Mouse (Mus musculus) kidney, embryonic 16.5 days (tissue): ENCODE measurements around the gene Pitpnm2. TPM values are rescaled to one million over a fixed set of nuclear protein-coding genes. Genes with fewer than 3 reads are reported as not detected.

Experiments used
- ATAC-seq: fragments of 200-750 bp; cut with Nextera tagmentation; 2 replicates; pipeline ENCODE4 v1.8.0; 2017; ENCODE audit warnings: moderate TSS enrichment; ENCODE audit not compliant: low FRiP score, low TSS enrichment
- H3K27ac ChIP-seq: fragments of 300-500 bp; sonication (generic); 2 replicates; pipeline ENCODE4 v1.5.1; 2014; ENCODE audit warnings: low read length
- H3K27me3 ChIP-seq: fragments of 300-500 bp; sonication (generic); 2 replicates; pipeline ENCODE4 v1.6.1; 2014; ENCODE audit warnings: low read length, control low read depth, mixed read lengths; ENCODE audit not compliant: insufficient read depth
- H3K36me3 ChIP-seq: fragments of 300-500 bp; sonication (generic); 2 replicates; pipeline ENCODE4 v1.6.1; 2014; ENCODE audit warnings: low read length, control low read depth, mixed read lengths; ENCODE audit not compliant: insufficient read depth
- H3K4me1 ChIP-seq: fragments of 300-500 bp; sonication (generic); 2 replicates; pipeline ENCODE4 v1.6.1; 2014; ENCODE audit warnings: low read length, control low read depth, mixed read lengths; ENCODE audit not compliant: insufficient read depth
- H3K4me2 ChIP-seq: fragments of 300-500 bp; sonication (generic); replicated peaks from 2 replicates; pipeline ENCODE4 v1.6.1; 2014; ENCODE audit warnings: low read depth, low read length
- H3K4me3 ChIP-seq: fragments of 300-500 bp; sonication (generic); 2 replicates; pipeline ENCODE4 v1.5.1; 2014; ENCODE audit warnings: mild to moderate bottlenecking, low read length
- H3K9ac ChIP-seq: fragments of 300-500 bp; sonication (generic); replicated peaks from 2 replicates; pipeline ENCODE4 v1.6.1; 2014; ENCODE audit warnings: low read length
- H3K9me3 ChIP-seq: fragments of 300-500 bp; sonication (generic); 2 replicates; pipeline ENCODE4 v1.6.1; 2016; ENCODE audit warnings: low read length, control low read depth
- WGBS: fragments of 180-500 bp; shearing (Covaris S2); extraction: QIAGEN DNeasy Blood & Tissue Kit; methylation state at CpG from one replicate; pipeline ENCODE4 v1.1.7; 2014; 5-methylcytosine and 5-hydroxymethylcytosine counted together
- polyA plus RNA-seq: library from polyadenylated mRNA; unstranded; fragments of >200 nt; fragmentation: Nextera tagmentation; extraction: Ambion mirVana; gene quantifications from 2 replicates; pipeline ENCODE4 v1.2.1, GENCODE M21; 2015

The Pitpnm2 gene
- polyA plus RNA-seq, 1 experiment from 2014 or later = 4.1 TPM

- H3K27me3 ChIP-seq = no peaks in the 10 kb centered on the region
- H3K4me2 ChIP-seq = no peak overlapping the region
- no peaks in the 10 kb centered on the region for H3K36me3 ChIP-seq
- no peak overlapping the region for H3K9ac ChIP-seq
- no peaks in the 10 kb centered on the region for H3K9me3 ChIP-seq
- peak; percentile 47; the same call in 1 of the 2 replicates for ATAC-seq
- 48% methylated on average over 4 of the region's 4 CpGs for WGBS
- H3K27ac ChIP-seq = peak overlapping the region; percentile 38; the same call in 1 of the 2 replicates
- H3K4me3 ChIP-seq = no peak overlapping the region
- peaks cover 54% of the 10 kb centered on the region for H3K4me1 ChIP-seq
Measured at GRCm38 (mm10) chr5:124236180-124236579, 13.4 kb downstream of the Pitpnm2 start.

DNA sequence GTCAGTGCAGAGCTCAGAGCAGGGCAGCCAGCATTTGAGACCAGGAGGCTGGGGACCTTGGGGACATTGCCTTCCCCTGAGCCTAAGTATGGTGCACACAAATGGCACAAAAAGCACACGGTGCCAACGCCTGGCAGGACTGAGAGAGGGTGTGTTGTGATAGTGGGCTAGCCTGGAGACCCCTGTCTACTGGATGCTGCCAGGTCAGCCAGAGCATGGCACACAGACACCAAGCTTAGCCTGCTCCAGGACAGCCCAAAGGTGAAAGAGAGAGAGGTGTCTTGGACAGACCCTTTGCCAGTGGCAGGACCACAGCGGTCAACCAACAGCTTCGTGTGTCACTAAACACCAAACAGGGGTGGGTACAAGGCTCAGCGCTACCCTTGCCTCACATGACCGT lies 14.8 kb downstream of the Pitpnm2 start:
- no peak overlapping the region for H3K4me3 ChIP-seq
- WGBS = 87% methylated on average over 6 of the region's 6 CpGs
- no peak overlapping the region for H3K27ac ChIP-seq
- H3K4me1 ChIP-seq = peaks cover 45% of the 10 kb centered on the region
- no peaks in the 10 kb centered on the region for H3K27me3 ChIP-seq
- no peak overlapping the region for H3K9ac ChIP-seq
- no peak overlapping the region for H3K4me2 ChIP-seq
- no peak for ATAC-seq
- no peaks in the 10 kb centered on the region for H3K9me3 ChIP-seq
- H3K36me3 ChIP-seq = no peaks in the 10 kb centered on the region

DNA sequence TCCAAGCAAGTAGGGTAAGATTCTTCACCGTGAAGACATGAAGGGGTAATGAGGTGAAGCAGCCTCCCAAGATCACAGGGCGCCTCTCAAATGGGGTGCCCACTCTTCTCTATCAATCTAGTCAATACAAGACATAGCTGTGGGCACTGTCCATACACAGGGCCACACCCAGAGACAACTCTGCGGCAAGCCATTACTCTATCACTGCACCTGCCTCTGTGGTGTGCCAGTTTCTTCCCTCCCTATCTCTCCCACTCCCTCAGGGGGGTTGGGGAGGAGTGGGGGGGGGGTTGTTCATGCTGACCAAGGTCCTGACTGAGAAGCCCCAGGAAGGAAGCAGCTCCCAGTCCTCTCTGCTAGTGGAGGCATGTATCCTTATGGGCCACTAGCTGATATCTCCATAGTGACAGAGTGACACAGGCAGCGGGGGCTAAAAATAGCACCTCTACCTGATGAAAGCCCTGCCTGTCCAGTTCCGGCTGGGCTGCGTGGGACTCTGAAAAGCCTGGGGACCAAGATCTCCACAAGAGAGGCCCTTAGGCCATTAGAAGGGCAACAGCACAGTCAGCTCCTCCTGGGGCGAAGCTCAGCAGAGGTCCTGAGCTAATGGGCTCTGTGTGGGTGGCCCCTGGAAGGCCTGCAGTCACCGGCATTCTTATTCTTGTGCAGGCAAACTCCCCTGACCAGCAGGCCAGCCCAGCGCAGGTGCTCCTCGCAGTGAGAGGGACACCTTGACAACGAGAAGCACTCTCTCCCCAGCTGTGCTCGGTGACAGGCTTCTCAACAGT lies 15.5 kb downstream of the Pitpnm2 start:
- no peak overlapping the region for H3K27ac ChIP-seq
- 37% methylated on average over 12 of the region's 12 CpGs for WGBS

GRCm38 (mm10) chr5:124233144-124233465 lies 16.5 kb downstream of the Pitpnm2 start:
- Histone ChIP-seq H3K4me2 (peak overlapping the region; percentile 17; the same call in 1 of the 2 replicates), H3K36me3 (no peaks in the 10 kb centered on the region), H3K4me1 (peaks cover 45% of the 10 kb centered on the region), H3K4me3 (no peak overlapping the region), H3K27ac (peak overlapping the region; percentile 53), H3K9me3 (no peaks in the 10 kb centered on the region), H3K27me3 (no peaks in the 10 kb centered on the region), H3K9ac (no peak overlapping the region)
- ATAC-seq = no peak
- 25% methylated on average over 8 of the region's 8 CpGs for WGBS

More for the DNA sequence above, 15.5 kb downstream of the Pitpnm2 start:
- Histone ChIP-seq H3K9me3 (no peaks in the 10 kb centered on the region), H3K4me1 (peaks cover 45% of the 10 kb centered on the region), H3K36me3 (no peaks in the 10 kb centered on the region), H3K9ac (no peak overlapping the region), H3K4me3 (no peak overlapping the region), H3K4me2 (no peak overlapping the region), H3K27me3 (no peaks in the 10 kb centered on the region)
- ATAC-seq = no peak

DNA sequence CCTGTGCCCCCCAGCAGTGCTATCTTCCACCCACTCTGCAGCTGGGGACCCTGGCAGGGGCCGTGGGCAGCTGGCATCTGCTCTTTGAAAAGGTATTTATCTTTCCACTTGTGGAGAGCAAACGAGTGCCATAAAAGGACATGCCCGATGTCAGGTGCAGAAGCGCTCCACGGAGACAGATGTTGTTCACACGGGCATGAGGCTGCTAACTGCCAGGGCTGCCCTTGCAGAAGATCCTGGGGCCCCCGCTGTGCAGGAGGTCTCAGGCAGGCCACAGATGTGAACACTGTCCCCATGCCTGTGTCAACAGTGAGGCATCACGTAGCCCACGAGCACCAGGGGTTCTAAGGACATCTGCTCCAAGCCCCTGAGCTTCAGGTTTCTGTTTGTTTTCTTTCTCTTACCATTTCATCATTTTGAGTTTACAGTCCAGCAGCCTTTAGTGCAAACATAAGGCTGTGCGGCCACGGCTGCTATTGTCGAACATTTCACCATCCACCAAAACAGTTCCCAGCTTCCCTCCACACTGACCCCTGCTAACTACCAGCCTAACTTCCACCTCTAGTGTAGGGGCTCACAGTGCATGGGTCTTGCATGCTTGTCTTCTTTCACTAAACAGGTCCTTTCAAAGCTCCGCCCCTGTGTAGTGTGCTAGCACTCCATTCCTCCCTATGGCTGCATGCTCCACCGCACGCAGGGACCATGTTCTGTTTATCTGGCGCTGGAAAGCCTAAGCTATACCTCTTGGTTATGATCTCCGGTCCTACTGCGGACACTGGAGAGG lies 17.0 kb downstream of the Pitpnm2 start:
- WGBS = 24% methylated on average over 18 of the region's 18 CpGs
- peak overlapping the region; percentile 53 for H3K27ac ChIP-seq

DNA sequence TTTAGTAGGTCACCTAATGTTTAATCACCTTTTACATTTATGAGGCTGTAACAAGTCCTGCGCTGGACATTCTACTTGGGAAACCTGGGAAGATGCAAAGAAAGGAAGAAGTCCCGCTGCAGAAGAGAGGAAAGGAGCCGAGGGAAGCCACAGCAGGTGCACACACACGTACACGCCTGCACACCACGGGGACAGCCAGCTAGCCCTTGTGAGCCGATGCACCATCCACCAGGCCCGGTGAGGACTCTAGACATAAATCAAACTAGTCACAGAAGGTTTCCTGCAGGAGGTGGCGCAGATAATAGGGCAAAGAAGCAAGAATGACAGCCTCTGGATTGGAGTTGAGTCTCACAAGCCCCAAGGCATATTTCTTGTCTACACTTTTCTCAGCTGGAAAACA lies 19.1 kb downstream of the Pitpnm2 start:
- ATAC-seq = no peak
- no peak overlapping the region for H3K4me2 ChIP-seq
- H3K27me3 ChIP-seq = no peaks in the 10 kb centered on the region
- 58% methylated on average over 9 of the region's 9 CpGs for WGBS
- H3K9me3 ChIP-seq = no peaks in the 10 kb centered on the region
- H3K4me3 ChIP-seq = no peak overlapping the region
- no peak overlapping the region for H3K27ac ChIP-seq
- H3K4me1 ChIP-seq = peaks cover 38% of the 10 kb centered on the region
- no peak overlapping the region for H3K9ac ChIP-seq
- H3K36me3 ChIP-seq = no peaks in the 10 kb centered on the region

More for the DNA sequence above, 17.0 kb downstream of the Pitpnm2 start:
- H3K4me2 ChIP-seq = peak overlapping the region; percentile 17; the same call in 1 of the 2 replicates
- ATAC-seq = peak; percentile 68
- no peaks in the 10 kb centered on the region for H3K9me3 ChIP-seq
- H3K4me1 ChIP-seq = peaks cover 45% of the 10 kb centered on the region
- no peak overlapping the region for H3K4me3 ChIP-seq
- H3K9ac ChIP-seq = no peak overlapping the region
- no peaks in the 10 kb centered on the region for H3K27me3 ChIP-seq
- H3K36me3 ChIP-seq = no peaks in the 10 kb centered on the region

GRCm38 (mm10) chr5:124227193-124227592 lies 22.4 kb downstream of the Pitpnm2 start:
- no peaks in the 10 kb centered on the region for H3K27me3 ChIP-seq
- H3K9me3 ChIP-seq = no peaks in the 10 kb centered on the region
- 59% methylated on average over 6 of the region's 6 CpGs for WGBS
- no peak overlapping the region for H3K4me3 ChIP-seq
- H3K36me3 ChIP-seq = no peaks in the 10 kb centered on the region
- no peak overlapping the region for H3K9ac ChIP-seq
- ATAC-seq = no peak
- H3K4me2 ChIP-seq = no peak overlapping the region
- no peak overlapping the region for H3K27ac ChIP-seq
- H3K4me1 ChIP-seq = peaks cover 10% of the 10 kb centered on the region

- Histone ChIP-seq H3K9me3 (no peaks in the 10 kb centered on the region), H3K4me1 (peaks cover 6% of the 10 kb centered on the region), H3K27ac (no peak overlapping the region), H3K4me3 (no peak overlapping the region), H3K36me3 (no peaks in the 10 kb centered on the region), H3K27me3 (no peaks in the 10 kb centered on the region), H3K9ac (no peak overlapping the region), H3K4me2 (no peak overlapping the region)
- no peak for ATAC-seq
- 82% methylated on average over 4 of the region's 4 CpGs for WGBS
Measured at GRCm38 (mm10) chr5:124226494-124226893, 23.1 kb downstream of the Pitpnm2 start.

- peaks cover 9% of the 10 kb centered on the region for H3K4me1 ChIP-seq
- H3K4me3 ChIP-seq = no peak overlapping the region
- no peak for ATAC-seq
- H3K9ac ChIP-seq = no peak overlapping the region
- no peak overlapping the region for H3K27ac ChIP-seq
- 92% methylated on average over 7 of the region's 7 CpGs for WGBS
- H3K27me3 ChIP-seq = no peaks in the 10 kb centered on the region
- no peak overlapping the region for H3K4me2 ChIP-seq
- H3K9me3 ChIP-seq = no peaks in the 10 kb centered on the region
- no peaks in the 10 kb centered on the region for H3K36me3 ChIP-seq
Measured at GRCm38 (mm10) chr5:124225891-124226290, 23.7 kb downstream of the Pitpnm2 start.
